Mouse (Mus musculus) olfactory bulb, adult 2 months (tissue): ENCODE results near the gene Gna12.

ENCODE experiments used
- CTCF ChIP-seq: fragments of 200-500 bp; IDR thresholded peaks from 2 replicates; pipeline ENCODE4 v1.5.1; 2012; ENCODE audit warnings: low read depth, mild to moderate bottlenecking, low read length, moderate library complexity; ENCODE audit not compliant: insufficient read depth
- POLR2A ChIP-seq: fragments of 200-500 bp; IDR thresholded peaks from 2 replicates; pipeline ENCODE4 v1.6.1; 2012; ENCODE audit warnings: mild to moderate bottlenecking, low read depth, low read length, moderate library complexity; ENCODE audit not compliant: insufficient read depth

GRCm38 (mm10) chr5:140799190-140799589 lies 31.0 kb downstream of the Gna12 start:
- TF ChIP-seq CTCF (no peak), POLR2A (no peak)
